Mouse (Mus musculus): ENCODE measurements around the gene Tapbp. TPM values are rescaled to one million over a fixed set of nuclear protein-coding genes. Genes with fewer than 3 reads are reported as not detected.

Tapbp gene
- polyA plus RNA-seq, 1 experiment, result 50.6 TPM

DNA sequence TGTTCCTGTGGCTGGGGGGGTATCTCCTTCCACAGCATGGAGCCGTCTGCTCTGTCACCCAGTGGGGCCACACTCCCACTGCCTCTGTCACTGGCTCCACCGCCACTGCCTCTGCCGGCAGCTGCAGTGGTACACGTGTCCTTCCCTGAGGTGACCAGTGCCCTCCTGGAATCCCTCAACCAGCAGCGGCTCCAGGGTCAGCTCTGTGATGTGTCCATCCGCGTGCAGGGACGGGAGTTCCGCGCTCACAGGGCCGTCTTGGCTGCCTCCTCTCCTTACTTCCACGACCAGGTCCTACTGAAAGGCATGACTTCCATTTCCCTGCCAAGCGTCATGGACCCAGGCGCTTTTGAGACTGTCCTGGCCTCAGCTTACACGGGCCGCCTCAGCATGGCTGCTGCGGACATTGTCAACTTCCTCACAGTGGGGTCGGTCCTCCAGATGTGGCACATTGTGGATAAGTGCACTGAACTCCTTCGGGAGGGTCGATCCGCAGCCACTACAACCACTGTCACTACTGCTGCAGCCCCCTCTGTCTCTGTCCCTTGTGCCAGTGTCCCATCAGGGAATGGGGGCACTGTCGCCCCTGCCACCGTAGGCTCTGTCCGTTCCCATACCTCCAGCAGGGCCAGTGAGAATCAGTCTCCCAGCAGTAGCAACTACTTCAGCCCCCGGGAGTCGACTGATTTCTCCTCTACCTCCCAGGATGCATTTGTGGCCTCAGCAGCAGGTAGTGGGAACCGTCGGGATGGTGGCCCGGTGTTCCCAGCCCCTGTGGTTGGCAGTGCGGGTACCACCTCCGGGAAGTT, 1.4 kb downstream of the Tapbp start:
- Histone ChIP-seq H3K4me3 (peak overlapping the region; percentile 41), H3K79me2 (ENCODE audit: control insufficient read depth, insufficient read depth) (peaks cover 6% of the 10 kb centered on the region), H3K27me3 (ENCODE audit: control insufficient read depth, insufficient read depth, insufficient read length) (no peaks in the 10 kb centered on the region), H3ac (ENCODE audit: control insufficient read depth, insufficient read length) (no peak overlapping the region), H3K36me3 (ENCODE audit: control insufficient read depth, insufficient read depth) (peaks cover 11% of the 10 kb centered on the region), H3K4me2 (ENCODE audit: low read depth) (peak overlapping the region; percentile 78)
- TF ChIP-seq MAX (IDR thresholded peaks at IDR 0.05; ENCODE audit: low read depth) (no peak), CEBPB (IDR thresholded peaks at IDR 0.05; ENCODE audit: insufficient read depth, poor library complexity, severe bottlenecking) (no peak), E2F4 (IDR thresholded peaks at IDR 0.05; ENCODE audit: insufficient read depth) (no peak), POLR2AphosphoS2 (IDR thresholded peaks at IDR 0.05; ENCODE audit: insufficient read length, low read depth) (no peak), REST (IDR thresholded peaks at IDR 0.05; ENCODE audit: insufficient read depth, insufficient read length) (no peak), MYOD1 (IDR thresholded peaks at IDR 0.05; ENCODE audit: control insufficient read depth in 1 of 3, insufficient read length in 2 of 3, low read depth in 2 of 3) (no peak), POLR2A (IDR thresholded peaks at IDR 0.05; ENCODE audit: insufficient read length, low read depth) (no peak), TCF12 (IDR thresholded peaks at IDR 0.05; ENCODE audit: insufficient read depth, poor library complexity, severe bottlenecking) (no peak), MYOG (IDR thresholded peaks at IDR 0.05; ENCODE audit: control insufficient read depth in 1 of 3, insufficient read depth in 1 of 3, insufficient read length in 2 of 3, low read depth in 2 of 3) (no peak), SRF (IDR thresholded peaks at IDR 0.05; ENCODE audit: control insufficient read depth, insufficient read length, low read depth) (no peak), TCF3 (IDR thresholded peaks at IDR 0.05; ENCODE audit: insufficient read length, low read depth) (no peak)

DNA sequence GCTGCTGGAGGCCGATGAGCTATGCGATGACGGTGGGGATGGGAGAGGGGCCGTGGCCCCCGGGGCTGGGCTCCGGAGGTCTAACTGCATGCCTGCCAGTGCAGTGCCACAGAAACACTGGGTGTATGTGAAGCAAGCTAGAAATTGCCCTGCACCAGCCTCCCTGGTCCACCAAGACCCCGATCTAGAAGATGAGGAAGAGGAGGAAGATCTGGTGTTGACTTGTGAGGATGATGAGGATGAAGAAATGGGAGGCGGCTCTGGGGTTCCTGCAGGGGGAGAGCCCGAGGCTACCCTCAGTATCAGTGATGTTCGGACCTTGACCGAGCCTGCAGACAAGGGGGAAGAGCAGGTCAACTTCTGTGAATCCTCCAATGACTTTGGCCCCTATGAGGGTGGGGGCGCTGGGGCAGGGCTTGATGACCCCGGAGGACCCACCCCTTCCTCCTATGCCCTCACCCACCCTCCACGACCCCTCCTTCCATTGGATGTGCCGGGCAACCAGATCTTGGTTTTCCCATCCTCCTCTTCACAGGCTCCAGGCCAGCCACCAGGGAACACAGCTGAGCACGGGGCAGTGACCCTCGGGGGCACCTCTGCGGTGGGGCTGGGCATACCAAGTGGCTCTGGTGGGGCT, 2.1 kb downstream of the Tapbp start:
- H3K79me2 ChIP-seq (ENCODE audit: control insufficient read depth, insufficient read depth), result peaks cover 4% of the 10 kb centered on the region
- no peaks in the 10 kb centered on the region for H3K27me3 ChIP-seq (ENCODE audit: control insufficient read depth, insufficient read depth, insufficient read length)
- peaks cover 7% of the 10 kb centered on the region for H3K36me3 ChIP-seq (ENCODE audit: control insufficient read depth, insufficient read depth)
- H3K4me3 ChIP-seq, result no peak overlapping the region
- no peak for TF ChIP-seq TCF12 (IDR thresholded peaks at IDR 0.05; ENCODE audit: insufficient read depth, poor library complexity, severe bottlenecking)
- no peak for TF ChIP-seq TCF3 (IDR thresholded peaks at IDR 0.05; ENCODE audit: insufficient read length, low read depth)
- no peak for TF ChIP-seq CEBPB (IDR thresholded peaks at IDR 0.05; ENCODE audit: insufficient read depth, poor library complexity, severe bottlenecking)
- TF ChIP-seq MYOG (IDR thresholded peaks at IDR 0.05; ENCODE audit: control insufficient read depth in 1 of 3, insufficient read depth in 1 of 3, insufficient read length in 2 of 3, low read depth in 2 of 3), result no peak
- no peak overlapping the region for H3ac ChIP-seq (ENCODE audit: control insufficient read depth, insufficient read length)
- H3K4me2 ChIP-seq (ENCODE audit: low read depth), result no peak overlapping the region

DNA sequence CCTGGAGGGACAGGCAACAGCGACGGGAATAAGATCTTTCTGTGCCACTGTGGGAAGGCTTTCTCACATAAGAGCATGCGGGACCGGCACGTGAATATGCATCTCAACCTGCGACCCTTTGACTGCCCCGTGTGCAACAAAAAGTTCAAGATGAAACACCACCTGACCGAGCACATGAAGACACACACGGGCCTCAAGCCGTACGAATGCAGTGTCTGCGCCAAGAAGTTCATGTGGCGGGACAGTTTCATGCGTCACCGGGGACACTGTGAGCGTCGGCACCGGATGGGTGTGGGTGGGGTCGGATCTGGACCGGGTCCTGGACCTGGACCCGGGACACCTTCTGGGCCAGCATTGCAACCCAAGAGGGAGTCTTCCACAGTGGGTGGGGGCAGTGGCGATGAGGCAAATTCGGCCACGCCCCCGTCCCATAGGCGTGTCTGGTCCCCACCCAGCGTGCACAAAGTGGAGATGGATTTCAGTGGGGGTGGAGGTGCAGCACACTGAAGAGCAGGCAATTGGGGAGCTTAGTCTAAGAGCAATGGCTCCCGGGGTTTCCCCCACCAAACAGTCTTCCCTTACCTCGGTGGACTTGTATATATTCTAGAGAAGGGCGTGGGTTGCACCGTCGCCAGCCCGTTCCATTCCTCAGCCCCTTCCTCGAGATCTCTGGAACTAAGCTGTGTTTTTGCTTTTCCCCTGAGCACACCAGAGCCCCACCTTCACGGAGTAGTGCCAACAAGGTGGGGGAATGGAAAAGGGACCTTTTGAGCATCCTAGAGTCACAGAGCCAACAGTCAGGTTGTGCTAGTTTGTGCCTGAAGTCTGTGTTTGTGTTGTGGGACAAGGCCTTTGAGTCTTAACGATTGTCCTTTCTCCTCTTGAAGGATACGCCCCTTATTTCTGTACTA, 2.8 kb downstream of the Tapbp start:
- no peaks in the 10 kb centered on the region for H3K27me3 ChIP-seq (ENCODE audit: control insufficient read depth, insufficient read depth, insufficient read length)
- peaks cover 4% of the 10 kb centered on the region for H3K36me3 ChIP-seq (ENCODE audit: control insufficient read depth, insufficient read depth)
- TF ChIP-seq REST (IDR thresholded peaks at IDR 0.05; ENCODE audit: insufficient read depth, insufficient read length), result no peak
- peak; percentile 10 for TF ChIP-seq POLR2A (IDR thresholded peaks at IDR 0.05; ENCODE audit: insufficient read length, low read depth)
- H3K79me2 ChIP-seq (ENCODE audit: control insufficient read depth, insufficient read depth), result peaks cover 4% of the 10 kb centered on the region
- peak overlapping the region; percentile 90 for H3K4me2 ChIP-seq (ENCODE audit: low read depth)
- H3ac ChIP-seq (ENCODE audit: control insufficient read depth, insufficient read length), result no peak overlapping the region
- peak overlapping the region; percentile 66 for H3K4me3 ChIP-seq

DNA sequence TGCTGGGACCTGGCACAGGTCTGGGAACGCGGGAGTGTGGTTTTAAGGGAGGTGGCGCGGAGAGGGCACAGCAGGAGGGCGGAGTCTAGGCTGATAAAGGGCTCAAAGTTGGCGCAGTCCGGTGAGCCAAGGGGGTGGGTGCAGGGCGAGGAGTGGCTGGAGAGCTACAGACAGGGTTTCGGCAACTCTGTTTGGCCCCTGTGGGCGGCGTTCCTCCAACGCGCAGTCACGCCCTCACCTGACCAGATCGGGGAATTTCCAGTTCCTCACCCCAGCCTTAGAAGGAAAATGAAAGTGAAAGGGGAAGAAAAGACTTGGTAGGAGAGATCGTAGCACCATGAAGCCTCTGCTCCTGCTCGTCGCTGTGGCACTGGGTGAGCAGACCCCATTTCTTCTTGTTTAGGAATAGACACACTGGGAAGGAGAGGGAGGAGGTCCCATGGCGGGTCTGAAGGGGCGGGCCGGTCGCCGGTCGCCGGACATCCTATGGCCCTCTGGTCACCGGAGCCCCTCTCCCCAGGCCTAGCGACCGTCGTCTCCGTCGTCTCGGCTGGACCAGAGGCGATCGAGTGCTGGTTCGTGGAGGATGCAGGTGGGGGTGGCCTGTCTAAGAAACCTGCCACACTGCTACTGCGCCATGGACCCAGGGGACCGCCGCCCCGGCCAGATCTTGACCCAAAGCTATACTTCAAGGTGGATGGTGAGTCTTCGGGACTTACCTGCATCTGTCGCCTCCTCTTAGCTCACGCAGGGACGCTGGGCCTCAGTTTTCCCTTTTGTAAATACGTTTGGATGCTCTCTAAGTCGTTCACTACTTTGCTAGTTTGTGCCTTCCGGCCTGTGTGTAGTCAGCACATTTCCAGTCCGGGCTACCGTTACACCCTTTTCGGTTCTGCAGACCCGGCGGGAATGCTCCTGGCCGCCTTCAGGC, 3.9 kb downstream of the Tapbp start:
- peak overlapping the region; percentile 90 for H3K4me2 ChIP-seq (ENCODE audit: low read depth)
- TF ChIP-seq POLR2AphosphoS2 (IDR thresholded peaks at IDR 0.05; ENCODE audit: insufficient read length, low read depth) (peak; percentile 67), REST (IDR thresholded peaks at IDR 0.05; ENCODE audit: insufficient read depth, insufficient read length) (no peak)
- no peaks in the 10 kb centered on the region for H3K27me3 ChIP-seq (ENCODE audit: control insufficient read depth, insufficient read depth, insufficient read length)
- no peak overlapping the region for H3ac ChIP-seq (ENCODE audit: control insufficient read depth, insufficient read length)
- H3K36me3 ChIP-seq (ENCODE audit: control insufficient read depth, insufficient read depth), result peaks cover 4% of the 10 kb centered on the region
- H3K4me3 ChIP-seq, result peak overlapping the region; percentile 66
- peaks cover 4% of the 10 kb centered on the region for H3K79me2 ChIP-seq (ENCODE audit: control insufficient read depth, insufficient read depth)
